Mouse (Mus musculus): Measurements from ENCODE around the gene Myo10. TPM values are rescaled to one million over a fixed set of nuclear protein-coding genes. Genes with fewer than 3 reads are reported as not detected.

Myo10 gene
- total RNA-seq, 4 experiments from 2014 or later, result 59.0 to 68.5 (median 62.0) TPM

GRCm38 (mm10) chr15:25724549-25724948 lies 102.2 kb downstream of the Myo10 start:
- DNase-seq, result no peak

GRCm38 (mm10) chr15:25726814-25727213 lies 104.5 kb downstream of the Myo10 start:
- peak; percentile 79 for DNase-seq

GRCm38 (mm10) chr15:25728501-25728900 lies 106.2 kb downstream of the Myo10 start:
- DNase-seq, result peak; percentile 24

GRCm38 (mm10) chr15:25731053-25731452 lies 108.7 kb downstream of the Myo10 start:
- peak; percentile 14 for DNase-seq

- DNase-seq, result no peak
Measured at GRCm38 (mm10) chr15:25732758-25733428, 110.6 kb downstream of the Myo10 start.

- no peak for DNase-seq
Measured at GRCm38 (mm10) chr15:25733739-25734430, 111.6 kb downstream of the Myo10 start.

- DNase-seq, result no peak
Measured at GRCm38 (mm10) chr15:25736531-25736930, 114.2 kb downstream of the Myo10 start.

GRCm38 (mm10) chr15:25740271-25740670 lies 117.9 kb downstream of the Myo10 start:
- no peak for DNase-seq

- DNase-seq, result no peak
Measured at GRCm38 (mm10) chr15:25742196-25742595, 119.9 kb downstream of the Myo10 start.

GRCm38 (mm10) chr15:25751510-25751909 lies 129.2 kb downstream of the Myo10 start:
- no peak for DNase-seq

GRCm38 (mm10) chr15:25752597-25752996 lies 130.3 kb downstream of the Myo10 start:
- no peak for DNase-seq

GRCm38 (mm10) chr15:25753003-25753402 lies 130.7 kb downstream of the Myo10 start:
- no peak for DNase-seq

GRCm38 (mm10) chr15:25753878-25754277 lies 131.6 kb downstream of the Myo10 start:
- DNase-seq, result no peak

- DNase-seq, result no peak
Measured at GRCm38 (mm10) chr15:25754342-25754951, 132.1 kb downstream of the Myo10 start.

GRCm38 (mm10) chr15:25755536-25755935 lies 133.2 kb downstream of the Myo10 start:
- no peak for DNase-seq

GRCm38 (mm10) chr15:25756072-25756471 lies 133.7 kb downstream of the Myo10 start:
- DNase-seq, result no peak

- no peak for DNase-seq
Measured at GRCm38 (mm10) chr15:25758037-25758436, 135.7 kb downstream of the Myo10 start.

- no peak for DNase-seq
Measured at GRCm38 (mm10) chr15:25758500-25759086, 136.3 kb downstream of the Myo10 start.

- DNase-seq, result no peak
Measured at GRCm38 (mm10) chr15:25760304-25760703, 138.0 kb downstream of the Myo10 start.

- no peak for DNase-seq
Measured at GRCm38 (mm10) chr15:25761049-25761448, 138.7 kb downstream of the Myo10 start.

- DNase-seq, result peak; percentile 34
Measured at GRCm38 (mm10) chr15:25761800-25762211, 139.5 kb downstream of the Myo10 start.

- DNase-seq, result no peak
Measured at GRCm38 (mm10) chr15:25762306-25762705, 140.0 kb downstream of the Myo10 start.

GRCm38 (mm10) chr15:25763106-25763505 lies 140.8 kb downstream of the Myo10 start:
- DNase-seq, result no peak

All from adrenal gland, adult 8-10 months (tissue).